Mouse (Mus musculus) cerebellum, adult 2 months (tissue): ENCODE results near the gene Gmpr2. TPM values are rescaled to one million over a fixed set of nuclear protein-coding genes. Genes with fewer than 3 reads are reported as not detected.

Source experiments
- DNase-seq, 2 experiments: peaks; one replicate each; pipeline ENCODE4 v3.0.0; 2021
- H3K27ac ChIP-seq: fragments of 200-500 bp; 2 replicates; pipeline ENCODE4 v1.5.1; 2012; ENCODE audit warnings: low read length, control low read depth, inconsistent platforms; ENCODE audit not compliant: insufficient read depth
- H3K27me3 ChIP-seq: fragments of 200-500 bp; 2 replicates; pipeline ENCODE4 v1.6.1; 2012; ENCODE audit warnings: inconsistent platforms, mild to moderate bottlenecking, low read length, moderate library complexity; ENCODE audit not compliant: control insufficient read depth, insufficient read depth
- H3K4me1 ChIP-seq: fragments of 200-500 bp; 2 replicates; pipeline ENCODE4 v1.6.1; 2011; ENCODE audit warnings: low read length; ENCODE audit not compliant: control insufficient read depth, insufficient read depth
- H3K4me3 ChIP-seq: fragments of 200-500 bp; replicated peaks from 2 replicates; pipeline ENCODE3; 2011; ENCODE audit warnings: mild to moderate bottlenecking, low read depth, low read length, control low read depth; ENCODE audit not compliant: insufficient read depth
- CTCF ChIP-seq: fragments of 200-500 bp; IDR thresholded peaks from 2 replicates; pipeline ENCODE4 v1.5.1; 2011; ENCODE audit warnings: low read depth, mild to moderate bottlenecking, control low read depth, low read length, moderate library complexity, borderline replicate concordance; ENCODE audit not compliant: insufficient read depth
- POLR2A ChIP-seq: fragments of 200-500 bp; IDR thresholded peaks from 2 replicates; pipeline ENCODE4 v1.6.1; 2011; ENCODE audit warnings: low read length, control low read depth, borderline replicate concordance; ENCODE audit not compliant: insufficient read depth
- WGBS: fragments of 180-500 bp; shearing (Covaris S2); methylation state at CpG from one replicate; pipeline ENCODE4 v1.1.7; 2018; 5-methylcytosine and 5-hydroxymethylcytosine counted together
- polyA plus RNA-seq: library from polyadenylated mRNA; depleted of rRNA; stranded (reverse); fragments of >200 nt; gene quantifications from 2 replicates; pipeline ENCODE4 v1.2.3, GENCODE M21; 2012

The Gmpr2 gene
- polyA plus RNA-seq, 1 experiment: 29.2 TPM

GRCm38 (mm10) chr14:55713007-55713728 is 41.4 kb downstream of the Gmpr2 start:
- WGBS: 16% methylated on average over 25 of the region's 25 CpGs
- H3K4me3 ChIP-seq: no peak overlapping the region
- no peak for DNase-seq
- no peaks in the 10 kb centered on the region for H3K27me3 ChIP-seq
- TF ChIP-seq POLR2A (no peak), CTCF (no peak)
- H3K4me1 ChIP-seq: no peaks in the 10 kb centered on the region
- H3K27ac ChIP-seq: no peak overlapping the region

- H3K27ac ChIP-seq: no peak within 1 kb of the TSS
- TF ChIP-seq POLR2A (no peak), CTCF (no peak)
- no peak for DNase-seq
- WGBS: 38% methylated on average over 4 of the region's 4 CpGs
- H3K4me1 ChIP-seq: no peaks in the 10 kb centered on the region
- no peaks in the 10 kb centered on the region for H3K27me3 ChIP-seq
- H3K4me3 ChIP-seq: no peak within 1 kb of the TSS
Observed at GRCm38 (mm10) chr14:55713729-55714122, 42.0 kb downstream of the Gmpr2 start, which contains the start of gene Tgm1. Tgm1 (minus strand) TSS chr14:55713926.

- no peak for DNase-seq
- Histone ChIP-seq H3K27me3 (no peaks in the 10 kb centered on the region), H3K27ac (no peak overlapping the region), H3K4me3 (no peak overlapping the region), H3K4me1 (no peaks in the 10 kb centered on the region)
- no peak for TF ChIP-seq POLR2A
- no peak for TF ChIP-seq CTCF
- 41% methylated on average over 6 of the region's 6 CpGs for WGBS
Observed at GRCm38 (mm10) chr14:55714893-55715292, 43.2 kb downstream of the Gmpr2 start.

- Histone ChIP-seq H3K4me1 (peaks cover 3% of the 10 kb centered on the region; the same call in 1 of the 2 replicates), H3K4me3 (no peak overlapping the region), H3K27me3 (no peaks in the 10 kb centered on the region), H3K27ac (no peak overlapping the region)
- no peak for DNase-seq
- no peak for TF ChIP-seq POLR2A
- no peak for TF ChIP-seq CTCF
- 91% methylated on average over 6 of the region's 6 CpGs for WGBS
Observed at GRCm38 (mm10) chr14:55716271-55716670, 44.5 kb downstream of the Gmpr2 start.

GRCm38 (mm10) chr14:55716884-55717283 is 45.1 kb downstream of the Gmpr2 start:
- no peak for TF ChIP-seq POLR2A
- TF ChIP-seq CTCF: no peak
- Histone ChIP-seq H3K4me1 (peaks cover 4% of the 10 kb centered on the region; the same call in 1 of the 2 replicates), H3K27ac (no peak overlapping the region), H3K4me3 (no peak overlapping the region), H3K27me3 (no peaks in the 10 kb centered on the region)
- DNase-seq: no peak
- 82% methylated on average over 8 of the region's 8 CpGs for WGBS

GRCm38 (mm10) chr14:55719737-55720136 is 48.0 kb downstream of the Gmpr2 start:
- Histone ChIP-seq H3K4me3 (no peak overlapping the region), H3K27ac (no peak overlapping the region), H3K27me3 (no peaks in the 10 kb centered on the region), H3K4me1 (peaks cover 4% of the 10 kb centered on the region; the same call in 1 of the 2 replicates)
- 92% methylated on average over 6 of the region's 6 CpGs for WGBS
- no peak for TF ChIP-seq CTCF
- TF ChIP-seq POLR2A: no peak
- no peak for DNase-seq

- Histone ChIP-seq H3K27ac (no peak overlapping the region), H3K27me3 (no peaks in the 10 kb centered on the region), H3K4me1 (peaks cover 4% of the 10 kb centered on the region; the same call in 1 of the 2 replicates), H3K4me3 (no peak overlapping the region)
- 72% methylated on average over 12 of the region's 12 CpGs for WGBS
- no peak for DNase-seq
- no peak for TF ChIP-seq POLR2A
- no peak for TF ChIP-seq CTCF
Observed at GRCm38 (mm10) chr14:55720666-55721065, 48.9 kb downstream of the Gmpr2 start.

- no peak for DNase-seq
- Histone ChIP-seq H3K4me3 (peak overlapping the region; percentile 96), H3K27me3 (no peaks in the 10 kb centered on the region), H3K27ac (no peak overlapping the region), H3K4me1 (peaks cover 4% of the 10 kb centered on the region; the same call in 1 of the 2 replicates)
- WGBS: 71% methylated on average over 6 of the region's 6 CpGs
- TF ChIP-seq CTCF (no peak), POLR2A (no peak)
Observed at GRCm38 (mm10) chr14:55721076-55721475, 49.3 kb downstream of the Gmpr2 start.
